Mouse (Mus musculus): ENCODE results near the gene Tma16. TPM values are rescaled to one million over a fixed set of nuclear protein-coding genes. Genes with fewer than 3 reads are reported as not detected.

The Tma16 gene
- total and polyA plus RNA-seq, 2 experiments from 2014 or later = 9.5 to 12.2 TPM

- Histone ChIP-seq H3K27me3 (ENCODE audit: insufficient read depth, low read length) (no peaks in the 10 kb centered on the region), H3K4me2 (ENCODE audit: low read depth, low read length) (no peak overlapping the region), H3K9ac (replicated peaks; ENCODE audit: low read length) (no peak overlapping the region), H3K4me1 (ENCODE audit: insufficient read depth, low read length) (no peaks in the 10 kb centered on the region), H3K27ac (no peak overlapping the region), H3K9me3 (ENCODE audit: low read length) (no peaks in the 10 kb centered on the region), H3K36me3 (ENCODE audit: insufficient read depth, low read length) (no peaks in the 10 kb centered on the region), H3K4me3 (ENCODE audit: low read length) (no peak overlapping the region)
- no peak for TF ChIP-seq CTCF (IDR thresholded peaks at IDR 0.05; ENCODE audit: low read depth)
- ATAC-seq (no peak), DNase-seq (ENCODE audit: low spot score) (no peak)
Observed at GRCm38 (mm10) chr8:66433577-66433976, 52.8 kb downstream of the Tma16 start.

- ATAC-seq (no peak), DNase-seq (ENCODE audit: low spot score) (no peak)
- no peaks in the 10 kb centered on the region for H3K4me1 ChIP-seq (ENCODE audit: insufficient read depth, low read length)
- no peak overlapping the region for H3K4me3 ChIP-seq (ENCODE audit: low read length)
- no peak for TF ChIP-seq CTCF (IDR thresholded peaks at IDR 0.05; ENCODE audit: low read depth)
- H3K27ac ChIP-seq = no peak overlapping the region
- H3K27me3 ChIP-seq (ENCODE audit: insufficient read depth, low read length) = no peaks in the 10 kb centered on the region
- no peaks in the 10 kb centered on the region for H3K36me3 ChIP-seq (ENCODE audit: insufficient read depth, low read length)
- WGBS = 75% methylated on average over 2 of the region's 2 CpGs
- H3K9ac ChIP-seq (replicated peaks; ENCODE audit: low read length) = no peak overlapping the region
- no peaks in the 10 kb centered on the region for H3K9me3 ChIP-seq (ENCODE audit: low read length)
- H3K4me2 ChIP-seq (ENCODE audit: low read depth, low read length) = no peak overlapping the region
Observed at GRCm38 (mm10) chr8:66430639-66431038, 55.7 kb downstream of the Tma16 start.

Other genes with a start within 250 kb of the Tma16 start
- gene Tktl2, start 25.2 kb upstream of the Tma16 start, total RNA-seq (2014; rRNA removed) = 0.16 and 0.43 TPM in 2 replicates
- gene Tktl2, start 25.2 kb upstream of the Tma16 start, polyA plus RNA-seq (2015; fragmentation: Nextera tagmentation; extraction: Ambion mirVana) = 0.05 and 0.08 TPM in 2 replicates
- gene Npy5r, start 201.6 kb upstream of the Tma16 start, total RNA-seq (2014; rRNA removed) = 1.6 and 2.9 TPM in 2 replicates
- gene Npy5r, start 201.6 kb upstream of the Tma16 start, polyA plus RNA-seq (2015; fragmentation: Nextera tagmentation; extraction: Ambion mirVana) = 1.0 and 1.7 TPM in 2 replicates
- gene Npy1r, start 210.7 kb upstream of the Tma16 start, total RNA-seq (2014; rRNA removed) = 6.4 and 6.7 TPM in 2 replicates
- 7.0 and 7.7 TPM in 2 replicates for gene Npy1r, start 210.7 kb upstream of the Tma16 start, polyA plus RNA-seq (2015; fragmentation: Nextera tagmentation; extraction: Ambion mirVana)